Mouse (Mus musculus) stomach, postnatal 0 days (tissue): ENCODE measurements around the gene Arl6ip5. TPM values are rescaled to one million over a fixed set of nuclear protein-coding genes. Genes with fewer than 3 reads are reported as not detected.
A peak's percentile ranks its signal among the peaks of the same experiment; 100 is the strongest.
"Not testable (repeated sequence)": the region's sequence is repeated elsewhere in the genome, so short reads cannot be mapped to it uniquely, and the experiment has no call there.

Experiments
- ATAC-seq: fragments of 200-750 bp; cut with Nextera tagmentation; 2 replicates; pipeline ENCODE4 v1.8.0; 2017; ENCODE audit not compliant: low FRiP score, low TSS enrichment
- DNase-seq: peaks from one replicate; pipeline ENCODE4 v3.0.0-alpha.2; 2016; ENCODE audit warnings: low spot score
- H3K27ac ChIP-seq: fragments of 300-500 bp; sonication (generic); replicated peaks from 2 replicates; pipeline ENCODE4 v1.5.1; 2014; ENCODE audit warnings: mild to moderate bottlenecking, control low read depth
- H3K27me3 ChIP-seq: fragments of 300-500 bp; sonication (generic); 2 replicates; pipeline ENCODE4 v1.6.1; 2014; ENCODE audit warnings: low read length; ENCODE audit not compliant: control insufficient read depth, insufficient read depth
- H3K36me3 ChIP-seq: fragments of 300-500 bp; sonication (generic); 2 replicates; pipeline ENCODE4 v1.6.1; 2014; ENCODE audit warnings: low read length, mixed read lengths; ENCODE audit not compliant: control insufficient read depth, insufficient read depth
- H3K4me1 ChIP-seq: fragments of 300-500 bp; sonication (generic); replicated peaks from 2 replicates; pipeline ENCODE4 v1.6.1; 2014; ENCODE audit warnings: antibody characterized with exemption; ENCODE audit not compliant: control insufficient read depth, insufficient read depth
- H3K4me2 ChIP-seq: fragments of 300-500 bp; sonication (generic); replicated peaks from 2 replicates; pipeline ENCODE4 v1.6.1; 2014; ENCODE audit warnings: low read depth, mild to moderate bottlenecking, control low read depth, moderate library complexity
- H3K4me3 ChIP-seq: fragments of 300-500 bp; sonication (generic); 2 replicates; pipeline ENCODE4 v1.5.1; 2014; ENCODE audit warnings: low read depth, low read length, control low read depth
- H3K9ac ChIP-seq: fragments of 300-500 bp; sonication (generic); 2 replicates; pipeline ENCODE4 v1.6.1; 2014; ENCODE audit warnings: mild to moderate bottlenecking, low read length, control low read depth, mixed read lengths
- H3K9me3 ChIP-seq: fragments of 300-500 bp; sonication (generic); 2 replicates; pipeline ENCODE4 v1.6.1; 2016; ENCODE audit warnings: low read length; ENCODE audit not compliant: control insufficient read depth
- CTCF ChIP-seq: IDR thresholded peaks from 2 replicates; pipeline ENCODE4 v1.5.1; 2016; ENCODE audit warnings: antibody characterized with exemption, low read depth, mild to moderate bottlenecking, moderate library complexity
- EP300 ChIP-seq: optimal IDR thresholded peaks from 2 replicates; pipeline ENCODE3; 2016; ENCODE audit warnings: antibody characterized with exemption
- WGBS: fragments of 180-500 bp; shearing (Covaris S2); extraction: QIAGEN DNeasy Blood & Tissue Kit; methylation state at CpG from one replicate; pipeline ENCODE4 v1.1.7; 2014; 5-methylcytosine and 5-hydroxymethylcytosine counted together
- polyA plus RNA-seq: library from polyadenylated mRNA; unstranded; fragments of >200 nt; fragmentation: Nextera tagmentation; extraction: Ambion mirVana; gene quantifications from 2 replicates; pipeline ENCODE4 v1.2.1, GENCODE M21; 2015

Arl6ip5 gene
- polyA plus RNA-seq, 1 experiment from 2014 or later, result 69.0 TPM

DNA sequence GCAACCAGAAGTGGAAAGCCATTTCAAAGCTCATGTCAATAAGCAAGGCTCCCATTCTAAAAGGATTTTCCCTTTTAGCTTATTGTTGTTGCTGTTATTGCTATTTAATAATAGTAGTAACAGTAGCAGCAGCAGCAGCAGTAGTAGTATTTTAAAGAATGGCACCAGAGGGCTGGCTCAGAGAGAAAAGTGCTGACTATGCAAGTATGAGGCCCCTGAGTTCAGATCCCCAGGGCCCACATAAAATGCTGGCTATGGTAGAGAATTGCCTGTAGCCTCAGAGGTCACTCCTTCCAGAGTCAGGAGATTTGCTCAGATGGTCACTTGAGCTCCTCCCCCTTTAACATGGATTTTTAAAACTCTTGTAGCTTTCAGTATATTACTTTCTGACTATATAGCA lies 34.7 kb downstream of the Arl6ip5 start:
- Histone ChIP-seq H3K4me2 (no peak overlapping the region), H3K9me3 (no peaks in the 10 kb centered on the region), H3K27ac (no peak overlapping the region)

DNA sequence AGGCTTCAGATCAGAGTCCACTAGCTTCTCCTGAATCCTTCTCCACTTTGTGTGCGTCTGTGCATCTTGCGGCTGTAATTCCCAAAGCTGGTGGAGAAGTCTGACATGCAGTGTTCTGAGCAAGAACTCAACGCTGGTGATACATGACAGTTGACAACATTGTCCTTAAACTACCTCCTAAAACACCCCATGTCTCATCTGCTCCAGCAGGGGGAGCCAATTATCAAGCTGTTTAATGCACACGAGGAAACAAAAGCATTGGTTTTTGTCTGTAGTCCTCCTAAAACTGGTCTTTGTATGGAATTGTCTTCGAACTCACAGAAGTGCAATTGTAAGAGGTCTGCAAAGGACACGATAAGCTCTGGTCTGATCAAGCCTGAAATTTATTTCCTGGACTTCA lies 40.5 kb downstream of the Arl6ip5 start:
- Histone ChIP-seq H3K4me1 (no peaks in the 10 kb centered on the region), H3K9me3 (no peaks in the 10 kb centered on the region), H3K4me2 (no peak overlapping the region), H3K27ac (no peak overlapping the region), H3K9ac (no peak overlapping the region), H3K36me3 (no peaks in the 10 kb centered on the region), H3K4me3 (no peak overlapping the region), H3K27me3 (no peaks in the 10 kb centered on the region)
- TF ChIP-seq EP300 (no peak), CTCF (peak; percentile 92)
- DNase-seq (peak; percentile 41), ATAC-seq (no peak)
- WGBS, result 42% methylated on average over 6 of the region's 6 CpGs

More for the DNA sequence above, 34.7 kb downstream of the Arl6ip5 start:
- no peak for ATAC-seq
- TF ChIP-seq CTCF (no peak), EP300 (no peak)
- H3K4me3 ChIP-seq, result no peak overlapping the region
- H3K27me3 ChIP-seq, result no peaks in the 10 kb centered on the region
- H3K9ac ChIP-seq, result no peak overlapping the region
- DNase-seq, result no peak
- H3K4me1 ChIP-seq, result no peaks in the 10 kb centered on the region
- H3K36me3 ChIP-seq, result no peaks in the 10 kb centered on the region

DNA sequence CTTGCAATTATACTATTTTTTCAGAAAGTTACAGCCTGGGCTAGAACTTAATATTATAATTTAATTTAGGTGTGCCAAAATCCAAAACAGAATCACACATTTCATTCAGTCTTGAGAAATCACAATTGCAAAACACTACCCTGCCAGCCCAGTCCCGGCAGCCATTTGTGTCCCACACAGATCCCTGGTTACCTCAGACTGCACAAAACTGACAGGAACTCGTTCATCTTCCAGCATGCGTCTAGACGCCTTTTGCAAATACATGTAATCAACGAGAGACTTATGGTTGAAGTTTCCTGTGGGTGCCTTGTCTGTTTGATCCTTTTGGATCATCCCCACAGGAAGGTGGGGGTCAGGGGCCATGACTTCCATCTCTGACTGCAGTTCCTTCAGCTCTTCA lies 41.6 kb downstream of the Arl6ip5 start:
- no peaks in the 10 kb centered on the region for H3K4me1 ChIP-seq
- no peak overlapping the region for H3K4me2 ChIP-seq
- ATAC-seq (no peak), DNase-seq (no peak)
- no peak overlapping the region for H3K9ac ChIP-seq
- no peaks in the 10 kb centered on the region for H3K36me3 ChIP-seq
- 28% methylated on average over 5 of the region's 5 CpGs for WGBS
- H3K4me3 ChIP-seq, result no peak overlapping the region
- TF ChIP-seq EP300, result no peak
- no peak for TF ChIP-seq CTCF
- no peak overlapping the region for H3K27ac ChIP-seq
- no peaks in the 10 kb centered on the region for H3K9me3 ChIP-seq
- no peaks in the 10 kb centered on the region for H3K27me3 ChIP-seq

- no peak for DNase-seq
- 12% methylated on average over 9 of the region's 9 CpGs for WGBS
Measured at GRCm38 (mm10) chr6:97252711-97253221, 42.3 kb downstream of the Arl6ip5 start, which contains the start of gene Lmod3. Lmod3 (minus strand) TSS chr6:97252759.

DNA sequence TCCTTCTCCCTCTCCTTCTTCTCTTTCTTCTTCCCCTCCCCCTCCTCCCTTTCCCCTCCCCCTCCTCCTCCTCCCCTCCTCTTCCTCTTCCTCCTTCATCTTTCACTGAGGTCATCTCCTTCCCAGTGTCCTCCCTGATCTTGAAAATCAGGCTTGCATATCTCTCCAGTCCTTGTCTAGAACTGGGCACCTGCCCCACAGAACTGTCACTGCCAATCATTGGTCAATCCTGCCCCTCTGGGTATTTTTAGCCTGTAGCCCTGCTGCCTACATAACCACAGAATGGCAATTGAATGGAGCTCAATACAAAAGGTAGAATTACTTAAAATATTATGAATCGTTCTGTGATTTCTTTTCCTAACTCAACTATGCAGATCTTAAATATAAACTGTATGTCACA lies 48.0 kb downstream of the Arl6ip5 start:
- Histone ChIP-seq H3K9me3 (no peaks in the 10 kb centered on the region), H3K27me3 (no peaks in the 10 kb centered on the region), H3K36me3 (no peaks in the 10 kb centered on the region), H3K4me3 (no peak overlapping the region), H3K27ac (no peak overlapping the region), H3K9ac (no peak overlapping the region), H3K4me2 (no peak overlapping the region), H3K4me1 (no peaks in the 10 kb centered on the region)
- 76% methylated on average over 1 of the region's 1 CpGs for WGBS
- DNase-seq, result no peak
- ATAC-seq, result no peak
- no peak for TF ChIP-seq CTCF
- no peak for TF ChIP-seq EP300

More at GRCm38 (mm10) chr6:97252711-97253221, 42.3 kb downstream of the Arl6ip5 start, which contains the start of gene Lmod3:
- Histone ChIP-seq H3K9ac (no peak within 1 kb of the TSS), H3K4me2 (no peak within 1 kb of the TSS), H3K36me3 (no peaks in the 10 kb centered on the region), H3K9me3 (no peaks in the 10 kb centered on the region), H3K4me3 (no peak within 1 kb of the TSS), H3K4me1 (no peaks in the 10 kb centered on the region), H3K27ac (no peak within 1 kb of the TSS), H3K27me3 (no peaks in the 10 kb centered on the region)
- no peak for ATAC-seq
- TF ChIP-seq CTCF, result no peak
- TF ChIP-seq EP300, result no peak

GRCm38 (mm10) chr6:97259926-97260325 lies 49.4 kb downstream of the Arl6ip5 start:
- DNase-seq, H3K9ac ChIP-seq, H3K36me3 ChIP-seq, H3K4me3 ChIP-seq, ATAC-seq, H3K4me2 ChIP-seq, H3K27ac ChIP-seq, H3K27me3 ChIP-seq, H3K4me1 ChIP-seq, H3K9me3 ChIP-seq: not testable (repeated sequence)
- WGBS, result 82% methylated on average over 2 of the region's 2 CpGs
